Mouse (Mus musculus) kidney, adult 18-20 months (tissue): Measurements from ENCODE around the gene Trmt6.

Experiments
- DNase-seq: peaks from one replicate; pipeline ENCODE4 v3.0.0; 2021

Gene Trmt6

DNA sequence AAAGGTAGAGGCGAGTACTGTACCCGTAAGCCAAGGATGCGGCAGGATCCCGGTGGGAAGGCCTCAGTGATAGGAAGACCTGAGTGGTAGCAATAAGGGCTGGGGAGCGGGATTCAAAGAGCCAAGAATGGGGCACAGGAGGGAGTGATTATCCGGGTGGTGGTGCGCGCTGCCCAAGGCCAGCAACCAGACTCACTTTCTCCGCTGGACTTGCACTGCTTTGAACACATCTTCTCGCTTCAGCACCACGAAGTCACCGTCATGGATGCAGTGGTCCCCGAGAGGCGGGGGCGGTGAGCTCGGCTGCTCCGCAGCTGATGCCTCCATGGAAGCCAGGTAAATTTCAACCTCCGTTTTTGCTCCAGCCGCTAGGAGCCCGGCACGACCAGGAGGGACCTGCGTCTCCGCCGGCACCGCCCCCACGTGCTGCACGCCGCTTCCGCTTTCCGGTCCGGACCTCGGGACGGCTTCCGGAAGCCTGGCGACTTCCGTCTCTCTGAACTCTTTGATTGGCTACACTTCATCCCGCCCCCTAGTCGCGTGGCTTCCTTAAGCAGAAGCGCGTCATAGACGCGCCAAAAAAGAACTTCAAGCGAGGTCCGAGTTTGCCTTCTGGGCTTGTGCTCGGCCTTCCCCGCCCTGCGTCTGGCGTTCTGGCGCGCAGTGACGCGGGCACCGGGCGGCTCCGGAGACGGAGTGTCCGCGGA, at the start of gene Trmt6, which contains the start of gene Mcm8:
TSS of gene Trmt6 (minus strand) at position 448 of the 707 bp plus-strand sequence.
TSS of gene Mcm8 (plus strand) at position 534 of the 707 bp plus-strand sequence.
- peak; percentile 89 for DNase-seq

DNA sequence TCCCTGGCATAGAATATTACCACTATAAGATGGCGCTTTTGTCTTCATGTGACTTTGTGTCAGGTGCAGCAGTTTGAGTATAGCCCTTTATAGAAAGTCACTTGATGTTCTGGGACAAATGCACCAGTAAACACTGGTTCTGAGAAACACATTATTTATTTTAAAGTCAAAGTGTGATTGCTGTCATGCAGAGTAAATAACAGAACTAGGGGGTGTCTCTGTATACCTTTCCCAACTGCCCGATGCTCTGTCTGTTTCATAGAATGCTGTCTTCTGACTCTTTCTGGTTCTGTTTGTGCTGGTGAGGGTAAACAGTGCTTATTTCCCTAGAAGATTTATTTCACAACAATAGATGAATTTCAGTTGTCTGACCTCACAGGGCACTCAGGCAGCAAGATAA, 47.5 kb upstream of the Trmt6 start:
- no peak for DNase-seq

DNA sequence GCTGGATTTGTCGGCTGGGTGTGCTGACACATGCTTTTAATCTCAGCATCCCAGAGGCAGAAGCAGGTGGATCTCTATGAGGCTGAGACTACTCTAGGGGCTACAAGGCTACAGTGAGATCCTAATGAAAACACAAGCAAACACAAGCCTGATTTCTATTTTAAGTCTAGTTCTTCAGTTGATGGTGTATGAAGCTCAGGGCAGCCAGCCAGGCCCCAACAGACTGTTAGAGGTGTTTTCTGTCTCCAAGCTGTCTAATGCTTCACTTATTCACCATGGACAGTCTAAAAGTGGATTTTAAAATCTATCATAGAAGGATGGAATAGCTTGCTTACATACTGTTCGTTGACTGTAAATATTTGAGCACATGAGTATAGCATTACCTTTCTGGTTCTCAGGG, 45.6 kb upstream of the Trmt6 start:
- no peak for DNase-seq

DNA sequence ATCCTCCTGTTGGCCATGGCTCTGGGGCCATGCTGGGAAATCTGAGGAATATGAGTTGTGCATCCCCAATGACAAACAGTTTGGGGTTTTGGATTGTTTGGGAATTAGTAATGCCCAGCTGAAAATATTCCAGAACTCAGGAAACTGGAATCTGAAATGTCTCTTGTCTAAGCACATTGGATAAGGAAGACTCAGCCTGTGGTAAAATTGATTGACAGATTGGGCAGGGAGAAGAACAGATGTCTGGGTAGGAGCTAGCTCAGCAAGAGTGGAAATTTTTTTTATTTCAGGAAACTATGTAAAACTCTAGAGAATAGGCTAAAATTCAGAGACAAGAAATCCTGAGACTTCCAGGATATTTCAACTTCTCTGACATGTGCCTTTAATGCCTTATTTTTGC, 44.6 kb upstream of the Trmt6 start:
- no peak for DNase-seq

DNA sequence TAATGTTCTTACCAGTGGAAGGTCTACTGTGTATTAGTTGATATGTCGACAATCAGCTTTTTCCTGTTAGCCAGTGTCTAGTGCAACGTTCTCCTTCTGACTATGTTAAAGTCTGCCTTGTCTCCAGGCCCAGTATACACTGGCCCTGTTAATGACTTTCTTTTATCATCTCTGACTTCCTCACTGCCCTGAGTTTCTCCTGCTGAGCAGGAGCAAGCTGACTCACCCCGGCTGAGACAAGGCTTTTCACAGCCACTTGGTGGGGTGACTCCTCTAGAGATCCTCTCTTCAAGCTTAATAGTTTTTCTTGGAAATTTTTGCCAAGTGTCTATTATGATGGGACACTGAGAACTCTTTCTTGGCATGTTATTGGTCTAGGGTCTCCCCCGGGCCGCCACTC, 40.5 kb upstream of the Trmt6 start:
- no peak for DNase-seq

DNA sequence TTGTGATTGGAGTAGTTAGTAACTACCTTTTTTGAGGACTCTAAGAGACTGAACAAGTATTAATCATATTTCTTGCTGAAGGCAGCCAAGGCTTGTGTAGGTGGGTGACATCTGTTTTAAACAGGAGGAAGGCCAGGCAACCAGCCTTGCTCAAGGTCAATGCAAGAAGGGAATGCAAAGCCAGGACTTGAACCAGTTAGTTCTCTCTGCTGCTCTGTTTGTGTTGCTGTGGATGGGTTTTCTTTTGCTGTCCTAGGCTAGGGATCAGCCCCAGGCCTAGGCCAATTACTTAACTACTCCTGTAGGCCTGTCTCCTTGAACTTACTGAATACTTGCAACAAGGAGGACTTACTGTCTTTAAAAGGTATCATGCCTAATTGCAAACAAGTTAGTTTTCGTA, 37.2 kb upstream of the Trmt6 start:
- DNase-seq, result no peak

DNA sequence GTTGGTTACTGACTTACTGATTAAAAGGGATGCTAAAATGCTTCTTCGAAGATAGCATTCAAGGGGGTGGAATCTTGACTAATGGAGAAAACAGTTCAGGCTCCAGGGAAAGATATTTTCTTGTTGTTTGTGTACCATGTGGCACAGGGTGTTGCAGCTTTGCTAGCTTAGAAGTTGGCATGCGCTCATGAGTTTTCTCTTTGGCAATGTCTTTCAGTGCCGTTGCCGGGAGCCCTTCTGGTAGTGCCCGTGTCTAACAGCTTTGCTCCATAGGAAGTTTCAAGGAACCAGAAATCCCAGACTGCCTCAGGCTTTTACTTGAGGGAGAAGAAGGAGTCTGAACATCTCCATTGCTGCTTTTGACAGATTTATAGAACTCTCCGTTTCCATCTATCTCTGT, 33.3 kb upstream of the Trmt6 start:
- DNase-seq, result no peak

DNA sequence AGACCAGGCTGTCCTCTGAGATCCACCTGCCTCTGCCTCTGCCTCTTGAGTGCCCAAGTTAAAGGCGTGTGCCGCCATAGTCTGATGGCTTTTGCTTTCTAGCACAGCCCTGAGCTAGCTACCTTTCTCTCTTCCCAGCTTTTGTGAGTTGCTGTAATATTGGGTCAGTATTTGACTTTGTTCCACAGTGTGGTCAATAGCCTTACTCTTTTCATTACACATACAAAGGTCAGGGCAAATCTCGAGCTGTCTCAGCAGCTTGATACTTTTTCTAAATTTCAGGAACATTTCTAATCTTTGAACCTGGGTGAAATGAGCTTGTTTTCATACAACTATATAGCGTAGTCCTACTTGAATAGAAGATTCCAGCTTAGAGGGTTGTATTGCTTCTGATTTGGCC, 32.5 kb upstream of the Trmt6 start:
- no peak for DNase-seq

DNA sequence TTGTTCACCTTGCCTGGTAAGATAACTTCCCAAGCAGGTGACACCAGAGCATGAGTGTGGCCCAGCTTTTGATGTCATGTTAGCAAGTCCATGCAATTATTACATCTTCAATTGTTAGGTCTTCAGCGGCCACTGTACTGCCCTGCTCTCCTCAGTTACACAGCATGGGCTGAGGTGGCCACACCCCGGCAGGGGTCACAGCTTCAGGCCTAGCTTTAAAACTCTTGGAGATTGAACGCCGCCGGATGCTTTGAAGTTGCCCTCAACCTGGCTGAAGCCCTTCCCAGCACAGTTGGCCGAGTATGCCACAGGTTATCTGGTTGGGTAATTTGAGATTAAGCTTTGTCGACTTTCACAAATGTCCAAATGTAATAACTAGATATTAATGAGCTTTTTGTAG, 31.7 kb upstream of the Trmt6 start:
- peak; percentile 18 for DNase-seq

DNA sequence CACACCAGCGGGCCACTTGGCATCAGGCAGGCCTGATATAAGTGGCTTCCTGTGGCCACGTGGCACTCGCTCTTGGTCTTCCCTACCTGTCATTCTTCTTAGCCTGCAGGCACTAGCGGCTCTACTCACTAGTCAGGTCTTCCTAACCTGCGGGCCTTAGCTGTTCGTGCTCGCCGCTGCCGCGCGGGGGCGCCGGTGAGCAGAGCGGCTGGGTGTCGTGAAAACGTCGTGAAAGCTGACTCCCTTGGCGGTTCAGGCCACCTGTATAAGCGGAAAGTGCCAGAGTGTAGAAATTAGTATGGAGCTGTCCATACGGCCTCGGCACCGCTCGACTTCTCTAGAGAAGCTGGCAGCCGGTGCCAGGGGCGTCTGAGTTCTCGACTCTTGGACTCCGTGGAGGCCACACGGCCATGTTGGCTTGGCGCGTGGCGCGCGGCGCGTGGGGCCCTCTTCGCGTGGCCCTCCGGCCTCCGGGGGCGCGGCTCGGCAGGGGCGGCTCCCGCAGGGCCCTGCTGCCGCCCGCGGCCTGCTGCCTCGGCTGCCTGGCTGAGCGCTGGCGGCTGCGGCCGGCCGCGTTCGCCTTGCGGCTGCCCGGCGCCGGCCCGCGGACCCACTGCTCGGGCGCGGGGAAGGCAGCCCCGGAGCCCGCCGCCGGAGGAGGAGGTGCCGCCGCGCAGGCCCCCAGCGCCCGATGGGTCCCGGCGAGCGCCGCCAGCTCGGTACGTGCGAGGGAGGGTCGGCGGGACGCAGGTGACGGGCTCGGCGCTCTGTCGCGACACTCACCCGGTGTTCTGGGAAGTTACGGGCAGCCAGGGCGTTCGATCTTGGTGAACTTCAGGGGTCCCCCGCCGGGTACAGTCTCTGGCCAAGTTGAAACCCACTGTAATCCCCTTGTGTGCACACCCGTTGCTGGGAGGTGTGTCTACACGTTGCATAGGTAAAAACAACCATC, 30.8 kb upstream of the Trmt6 start, which contains the start of gene Crls1:
TSS of gene Crls1 (plus strand) at position 260 of the 952 bp plus-strand sequence.
- DNase-seq, result peak; percentile 96

DNA sequence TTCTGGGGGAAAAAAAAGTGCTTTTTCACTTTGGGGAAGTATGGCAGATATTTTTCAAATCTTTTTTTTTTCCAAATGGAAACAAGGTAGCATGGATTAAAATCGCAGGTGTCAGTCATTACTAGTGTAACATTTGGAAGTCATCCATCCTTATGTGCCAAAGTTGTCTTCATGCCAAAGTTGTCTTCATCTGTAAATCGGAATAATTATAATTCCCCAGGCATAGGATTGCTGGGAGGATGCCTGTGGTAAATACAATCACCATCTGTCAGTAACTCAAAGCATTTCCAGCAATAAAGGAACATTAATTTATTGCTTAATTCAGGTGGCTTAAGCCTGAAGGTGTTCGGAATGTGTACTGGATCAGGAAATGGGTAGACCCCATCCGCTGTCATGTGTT, 25.2 kb upstream of the Trmt6 start:
- no peak for DNase-seq

DNA sequence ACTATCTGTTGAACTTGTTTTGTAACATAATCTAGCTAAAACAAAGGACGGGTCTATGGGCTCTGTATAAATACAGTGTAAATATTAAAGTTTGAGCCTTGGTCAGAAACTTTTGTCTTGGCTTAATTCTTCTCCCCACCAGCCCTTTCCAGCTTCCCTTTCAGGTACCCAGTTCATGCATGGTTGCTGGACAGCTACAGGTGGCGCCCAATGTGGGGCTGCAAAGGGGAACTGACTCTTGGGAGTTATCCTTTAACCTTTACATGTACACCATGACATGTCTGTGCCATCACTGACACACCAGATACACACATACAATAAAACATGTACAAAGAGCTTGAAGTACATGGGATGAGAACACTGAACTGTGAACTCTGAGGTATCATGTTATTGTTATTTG, 12.9 kb downstream of the Trmt6 start:
- no peak for DNase-seq

DNA sequence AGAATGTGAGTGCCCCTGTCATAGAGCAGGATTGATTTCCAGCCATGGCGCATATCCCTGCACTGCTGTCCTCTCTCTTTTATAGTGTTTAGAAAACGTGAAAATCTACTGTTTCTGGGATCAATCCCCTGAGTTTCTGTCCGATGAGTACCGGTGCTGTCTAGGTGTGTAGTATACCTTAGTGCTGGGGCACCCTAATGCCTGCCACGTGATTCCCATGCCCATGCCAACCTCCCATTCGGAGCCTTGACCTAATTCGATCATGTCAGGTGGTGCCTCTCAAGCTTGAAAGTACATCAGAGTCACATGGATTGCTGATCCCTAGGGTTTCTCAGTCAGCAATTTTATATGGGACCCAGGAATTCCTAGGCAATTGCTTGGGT, 21.7 kb downstream of the Trmt6 start:
- DNase-seq, result no peak

DNA sequence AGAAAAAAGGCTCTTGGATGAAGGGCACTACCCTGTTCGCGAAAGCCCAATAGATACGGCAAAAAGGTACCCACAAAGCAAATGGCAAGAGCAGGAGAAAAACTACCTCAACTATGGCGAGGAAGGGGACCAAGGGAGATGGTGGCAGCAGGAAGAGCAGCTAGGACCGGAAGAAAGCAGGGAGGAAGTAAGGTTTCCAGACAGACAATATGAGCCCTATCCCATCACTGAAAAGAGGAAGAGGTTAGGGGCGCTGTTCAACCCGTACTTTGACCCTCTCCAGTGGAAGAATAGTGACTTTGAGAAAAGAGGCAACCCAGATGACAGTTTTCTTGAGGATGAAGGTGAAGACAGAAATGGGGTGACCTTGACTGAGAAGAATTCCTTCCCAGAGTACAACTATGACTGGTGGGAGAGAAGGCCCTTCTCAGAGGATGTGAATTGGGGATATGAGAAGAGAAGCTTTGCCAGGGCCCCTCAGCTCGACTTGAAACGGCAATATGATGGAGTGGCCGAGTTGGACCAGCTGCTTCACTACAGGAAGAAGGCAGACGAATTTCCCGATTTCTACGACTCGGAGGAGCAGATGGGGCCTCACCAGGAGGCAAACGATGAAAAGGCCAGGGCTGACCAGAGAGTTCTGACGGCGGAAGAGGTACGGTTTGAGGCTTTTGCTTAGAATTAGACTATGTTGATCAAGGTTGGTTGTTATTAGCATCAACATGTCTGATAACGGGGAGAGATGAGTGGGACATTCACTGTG, 22.2 kb downstream of the Trmt6 start:
- DNase-seq, result no peak

DNA sequence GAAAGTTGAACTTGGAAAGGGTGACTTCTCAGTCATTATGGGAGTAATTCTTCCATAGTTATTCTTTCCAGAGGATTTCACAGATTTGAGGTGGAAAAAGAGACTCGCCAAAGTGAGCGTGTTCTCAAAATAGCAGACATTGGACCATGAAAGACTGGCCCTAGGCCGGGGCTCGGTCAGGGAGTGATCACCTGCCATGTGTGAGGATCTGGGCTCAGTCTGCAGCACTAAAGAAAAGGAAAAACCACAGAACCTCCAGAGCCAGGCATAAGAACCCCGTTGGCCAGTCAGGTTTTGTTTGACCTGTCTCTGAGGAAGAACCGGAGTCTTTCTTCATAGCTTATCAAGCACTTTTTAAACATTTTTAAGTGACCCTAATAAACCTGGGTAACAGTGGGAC, 31.8 kb downstream of the Trmt6 start:
- DNase-seq, result no peak

DNA sequence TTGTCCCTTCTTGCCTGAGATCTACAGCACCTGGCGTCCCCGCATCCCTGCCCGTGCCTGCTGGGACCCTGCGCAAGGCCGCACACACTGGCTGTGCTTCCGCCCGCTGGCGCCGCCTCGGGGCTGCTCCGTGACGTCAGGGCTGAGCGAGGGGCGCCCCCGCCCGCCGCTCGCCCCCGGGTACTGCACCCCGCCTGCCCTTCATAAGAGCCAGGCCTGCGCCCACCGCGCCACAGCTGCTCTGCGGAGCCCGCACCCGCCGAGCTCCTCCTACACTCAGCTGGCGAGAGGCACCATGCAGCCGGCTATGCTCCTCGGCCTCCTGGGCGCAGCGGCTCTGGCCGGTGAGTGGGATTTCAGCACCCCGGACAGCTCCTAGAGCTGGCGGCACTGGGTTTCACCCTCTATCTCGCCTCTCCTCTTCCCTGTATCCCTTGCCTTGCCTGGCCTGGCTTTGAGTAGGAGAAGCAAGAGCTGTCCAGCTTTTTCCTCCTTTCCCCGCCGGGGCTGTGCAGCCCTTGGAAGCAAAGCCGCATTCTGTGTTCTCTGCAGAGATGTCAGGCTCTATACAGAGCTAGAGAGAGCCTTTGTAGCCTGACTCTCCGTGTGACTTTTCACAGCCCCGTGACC, 34.3 kb downstream of the Trmt6 start:
- DNase-seq, result peak; percentile 85

DNA sequence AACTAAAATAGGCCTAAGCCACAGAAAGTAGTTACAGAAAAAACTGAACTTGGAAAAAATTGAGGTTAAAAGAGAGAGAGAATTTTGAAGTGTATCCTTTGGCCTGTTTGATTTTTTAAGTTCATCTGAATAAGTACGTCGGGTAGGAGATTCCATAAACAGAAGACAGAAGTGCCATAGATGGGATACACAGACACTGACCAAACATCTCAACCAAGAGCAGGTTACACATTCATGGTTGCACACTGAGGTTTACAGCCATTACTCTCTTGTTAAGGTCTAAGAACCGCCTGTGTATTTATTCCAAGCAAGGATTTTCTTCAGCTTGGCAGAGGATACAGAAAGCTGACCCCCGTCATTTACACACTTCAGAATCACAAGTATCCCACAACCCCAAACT, 34.9 kb downstream of the Trmt6 start, which contains the start of gene Chgb:
TSS of gene Chgb (plus strand) at position 301 of the 400 bp plus-strand sequence.
- DNase-seq, result no peak

DNA sequence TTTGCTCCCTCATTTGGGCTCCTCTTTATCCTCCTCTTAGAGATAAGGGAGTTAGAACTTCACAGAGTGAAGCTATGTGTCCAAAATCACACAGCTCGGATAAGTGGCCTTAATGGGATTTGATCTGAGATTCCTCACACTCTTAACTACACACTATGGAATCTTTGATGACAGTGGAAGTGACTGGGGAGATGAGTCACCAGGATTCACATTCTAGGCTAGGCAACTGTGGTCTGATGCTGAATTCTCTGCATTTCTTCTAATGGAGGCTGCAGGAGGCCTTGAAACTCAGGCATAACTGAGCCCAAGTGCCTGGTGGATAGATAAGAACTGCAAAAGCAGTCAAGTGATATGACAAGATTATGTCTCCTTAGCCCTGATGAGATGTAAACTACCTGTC, 45.0 kb downstream of the Trmt6 start:
- no peak for DNase-seq

DNA sequence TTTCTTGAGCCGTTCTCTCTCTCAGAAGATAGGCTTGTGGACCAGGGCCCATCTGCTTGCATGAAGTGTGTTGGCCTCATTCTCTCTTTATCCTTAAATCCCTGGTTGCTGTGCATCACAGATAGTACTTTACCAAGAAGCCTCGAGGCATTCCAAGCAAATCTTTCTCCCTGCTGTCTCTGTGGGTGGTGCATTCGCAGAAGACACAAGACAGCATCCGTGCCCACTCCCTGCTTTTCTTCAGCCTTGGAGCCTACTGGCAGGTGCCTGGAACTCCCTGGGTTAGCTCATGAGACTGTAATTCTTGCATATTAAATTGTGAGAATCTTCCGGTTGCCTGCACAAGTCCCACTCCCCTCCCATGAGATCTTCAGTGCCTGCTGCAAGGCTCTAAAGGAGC, 57.9 kb downstream of the Trmt6 start:
- no peak for DNase-seq
